Mouse (Mus musculus) erythroblast, embryonic 14.5 days (primary cell): ENCODE results near the gene Nop2. TPM values are rescaled to one million over a fixed set of nuclear protein-coding genes. Genes with fewer than 3 reads are reported as not detected.

Experiments
- H3K27me3 ChIP-seq: 2 replicates; pipeline ENCODE4 v1.6.1; 2012; ENCODE audit warnings: inconsistent platforms; ENCODE audit not compliant: control insufficient read depth
- H3K36me3 ChIP-seq: 2 replicates; pipeline ENCODE4 v1.6.1; 2012; ENCODE audit warnings: mild to moderate bottlenecking, inconsistent platforms; ENCODE audit not compliant: control insufficient read depth
- H3K4me1 ChIP-seq: 2 replicates; pipeline ENCODE4 v1.6.1; 2012; ENCODE audit warnings: inconsistent platforms; ENCODE audit not compliant: control insufficient read depth
- H3K4me3 ChIP-seq: replicated peaks from 2 replicates; pipeline ENCODE3; 2012; ENCODE audit warnings: moderate library complexity, mild to moderate bottlenecking, inconsistent platforms
- H3K9me3 ChIP-seq: 2 replicates; pipeline ENCODE4 v1.6.1; 2012; ENCODE audit warnings: low read length, inconsistent platforms, mixed read lengths; ENCODE audit not compliant: control insufficient read depth
- GATA1 ChIP-seq: IDR thresholded peaks from 2 replicates; pipeline ENCODE4 v1.6.1; 2012; ENCODE audit warnings: low read length, inconsistent platforms, mixed read lengths
- TAL1 ChIP-seq: IDR thresholded peaks from 3 replicates; pipeline ENCODE4 v1.6.1; 2012; ENCODE audit warnings: low read length, inconsistent platforms, mixed read lengths
- polyA plus RNA-seq: library from polyadenylated mRNA; stranded (reverse); fragments of >175 nt; gene quantifications from 2 replicates; pipeline ENCODE4 v1.2.3, GENCODE M21; 2012

Gene Nop2
- polyA plus RNA-seq, 1 experiment = 0.78 TPM

DNA sequence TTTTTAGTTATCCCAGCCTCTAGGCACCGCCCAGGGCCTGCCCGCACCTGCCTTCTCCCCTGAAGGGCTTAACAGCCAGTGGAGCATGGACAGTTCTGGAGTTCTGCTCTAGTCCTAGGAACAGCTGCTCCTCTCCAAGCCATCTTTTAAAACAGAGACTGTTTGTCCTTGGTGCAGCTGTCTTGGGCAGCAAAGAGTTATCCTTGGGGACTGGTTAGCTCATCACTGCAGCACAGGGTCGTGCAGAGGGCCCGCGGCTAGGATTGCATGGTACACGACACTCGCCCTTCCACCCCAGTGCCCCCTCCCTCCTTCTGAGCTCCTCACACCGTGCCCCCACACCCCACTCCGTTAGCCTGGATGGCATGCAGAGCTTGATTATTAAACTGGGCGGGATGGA is 15.6 kb downstream of the Nop2 start:
- Histone ChIP-seq H3K4me1 (peaks cover 68% of the 10 kb centered on the region), H3K36me3 (peaks cover 64% of the 10 kb centered on the region)

DNA sequence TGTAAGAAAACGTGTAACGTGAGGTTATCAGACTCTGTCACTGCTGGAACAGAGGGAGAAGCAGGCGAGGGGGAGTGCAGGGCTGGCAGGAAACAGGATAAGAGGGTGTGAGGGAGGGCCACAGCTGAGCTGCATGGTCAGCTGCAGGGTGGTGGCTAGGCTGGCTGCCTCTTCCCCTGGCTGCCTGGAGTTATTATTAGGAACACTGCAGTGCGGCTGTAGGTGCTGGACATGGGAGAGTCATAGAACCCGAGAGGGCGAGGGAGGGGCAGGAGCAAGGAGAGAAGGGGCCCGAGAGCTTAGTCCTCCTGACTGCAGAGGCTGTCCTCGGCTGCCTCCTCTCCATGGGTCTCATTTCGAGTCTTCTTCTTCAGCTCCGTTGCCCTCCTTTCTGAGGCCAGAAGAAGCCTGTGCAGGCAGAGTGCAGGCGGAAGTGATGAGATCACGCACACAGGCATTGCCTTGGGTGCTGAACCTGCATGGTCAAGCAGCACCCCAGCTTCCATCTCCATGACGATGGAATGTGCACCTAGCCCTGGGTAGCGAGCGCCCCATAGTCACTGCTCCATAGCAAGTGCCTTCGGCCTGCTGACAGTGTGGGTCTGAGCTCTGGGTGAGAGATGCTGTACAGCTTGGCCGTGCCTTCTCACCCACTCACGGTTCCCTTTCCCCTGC is 16.7 kb downstream of the Nop2 start:
- Histone ChIP-seq H3K36me3 (peaks cover 68% of the 10 kb centered on the region), H3K4me3 (no peak overlapping the region), H3K27me3 (no peaks in the 10 kb centered on the region), H3K4me1 (peaks cover 77% of the 10 kb centered on the region), H3K9me3 (no peaks in the 10 kb centered on the region)
- TF ChIP-seq TAL1 (no peak), GATA1 (no peak)

More for the DNA sequence above, 15.6 kb downstream of the Nop2 start:
- TF ChIP-seq TAL1 = no peak
- TF ChIP-seq GATA1 = no peak
- H3K27me3 ChIP-seq = no peaks in the 10 kb centered on the region
- H3K9me3 ChIP-seq = no peaks in the 10 kb centered on the region
- H3K4me3 ChIP-seq = no peak overlapping the region

DNA sequence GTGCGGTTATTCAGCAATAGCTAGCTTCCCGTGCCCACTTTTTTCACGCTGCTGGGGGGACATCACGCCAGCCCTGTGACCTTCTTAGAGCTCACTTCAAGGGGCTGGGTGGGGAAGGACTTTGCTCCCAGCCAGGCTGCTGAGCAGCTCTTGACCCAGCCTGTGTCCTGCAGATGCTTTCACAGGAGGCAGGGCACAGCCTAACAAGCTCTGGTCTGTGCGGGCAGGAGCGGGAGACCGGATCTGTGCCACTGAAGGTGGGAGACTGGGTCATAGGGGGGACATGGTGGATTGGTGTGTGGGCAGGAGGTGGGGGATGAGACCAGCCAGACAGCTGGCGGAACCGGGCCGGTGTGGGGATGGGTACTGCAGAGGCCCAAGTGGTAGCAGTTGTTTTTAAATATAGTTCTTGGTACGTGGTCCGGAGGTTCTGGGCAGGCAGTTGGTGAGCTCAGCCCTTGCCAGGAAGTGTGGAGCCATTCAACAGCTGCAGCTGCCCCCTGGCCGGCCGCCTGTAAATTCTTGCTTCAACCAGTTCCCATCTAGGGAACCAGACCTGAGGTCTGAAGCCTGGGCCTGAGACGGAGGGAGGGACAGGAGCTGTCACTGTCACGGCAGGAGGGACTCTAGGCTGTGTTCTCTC is 17.3 kb downstream of the Nop2 start:
- no peaks in the 10 kb centered on the region for H3K27me3 ChIP-seq
- TF ChIP-seq GATA1 = no peak
- TF ChIP-seq TAL1 = no peak
- no peaks in the 10 kb centered on the region for H3K9me3 ChIP-seq
- no peak overlapping the region for H3K4me3 ChIP-seq
- peaks cover 75% of the 10 kb centered on the region for H3K4me1 ChIP-seq
- peaks cover 69% of the 10 kb centered on the region for H3K36me3 ChIP-seq

DNA sequence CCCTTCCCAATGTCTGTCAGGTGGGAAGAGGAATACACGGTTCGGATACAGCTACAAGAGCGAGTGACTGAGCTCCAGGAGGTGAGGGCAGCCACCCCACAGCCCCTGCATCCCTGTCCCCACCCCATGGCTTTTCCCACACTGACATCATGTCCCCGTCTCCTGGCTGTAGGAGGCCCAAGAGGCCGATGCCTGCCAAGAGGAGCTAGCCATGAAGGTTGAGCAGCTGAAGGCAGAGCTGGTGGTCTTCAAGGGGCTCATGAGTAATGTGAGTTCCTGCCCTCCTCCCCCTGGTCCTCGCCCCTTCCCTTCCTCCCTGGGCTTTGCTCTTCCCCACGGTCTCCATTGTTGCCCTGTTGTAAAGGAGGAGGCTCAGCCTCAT is 17.9 kb downstream of the Nop2 start:
- Histone ChIP-seq H3K4me1 (peaks cover 70% of the 10 kb centered on the region), H3K36me3 (peaks cover 66% of the 10 kb centered on the region), H3K9me3 (no peaks in the 10 kb centered on the region), H3K4me3 (no peak overlapping the region), H3K27me3 (no peaks in the 10 kb centered on the region)
- TF ChIP-seq TAL1 (no peak), GATA1 (no peak)

DNA sequence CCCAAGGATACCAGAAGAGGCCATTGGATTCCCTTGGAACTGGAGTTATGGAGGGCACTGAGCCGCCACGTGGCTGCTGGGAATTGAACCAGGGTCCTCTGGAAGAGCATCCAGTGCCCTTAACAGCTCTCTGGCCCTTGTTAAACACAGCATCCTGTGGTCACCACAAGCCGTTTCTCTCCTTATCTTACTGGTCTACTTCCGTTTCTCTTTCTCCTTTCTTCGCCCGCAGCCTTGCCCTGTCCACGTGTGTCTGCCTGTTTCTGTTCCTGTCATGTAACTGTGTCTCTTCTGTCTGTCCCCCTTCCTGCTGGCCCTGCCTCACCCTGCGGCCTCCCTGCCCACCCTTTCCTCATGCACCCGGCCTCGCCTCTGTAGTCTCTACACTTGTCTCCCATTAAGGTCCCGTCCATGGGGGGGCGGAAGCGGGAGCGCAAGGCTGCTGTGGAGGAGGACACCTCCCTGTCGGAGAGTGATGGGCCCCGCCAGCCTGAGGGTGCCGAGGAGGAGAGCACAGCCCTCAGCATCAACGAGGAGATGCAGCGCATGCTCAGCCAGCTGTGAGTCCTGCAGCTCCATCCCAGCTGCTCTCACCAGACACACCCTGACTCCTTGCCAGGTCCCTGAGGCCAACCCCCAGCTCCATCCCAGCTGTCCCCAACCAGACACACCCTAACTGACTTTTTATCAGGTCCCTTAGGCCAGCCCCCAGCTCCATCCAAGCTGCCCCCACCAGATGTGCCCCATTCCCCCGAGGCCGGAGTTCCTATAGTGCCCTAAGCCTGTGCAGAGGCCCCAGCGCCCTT is 20.7 kb downstream of the Nop2 start:
- Histone ChIP-seq H3K4me1 (peaks cover 58% of the 10 kb centered on the region), H3K36me3 (peaks cover 80% of the 10 kb centered on the region), H3K9me3 (no peaks in the 10 kb centered on the region), H3K4me3 (no peak overlapping the region), H3K27me3 (no peaks in the 10 kb centered on the region)
- no peak for TF ChIP-seq GATA1
- no peak for TF ChIP-seq TAL1

DNA sequence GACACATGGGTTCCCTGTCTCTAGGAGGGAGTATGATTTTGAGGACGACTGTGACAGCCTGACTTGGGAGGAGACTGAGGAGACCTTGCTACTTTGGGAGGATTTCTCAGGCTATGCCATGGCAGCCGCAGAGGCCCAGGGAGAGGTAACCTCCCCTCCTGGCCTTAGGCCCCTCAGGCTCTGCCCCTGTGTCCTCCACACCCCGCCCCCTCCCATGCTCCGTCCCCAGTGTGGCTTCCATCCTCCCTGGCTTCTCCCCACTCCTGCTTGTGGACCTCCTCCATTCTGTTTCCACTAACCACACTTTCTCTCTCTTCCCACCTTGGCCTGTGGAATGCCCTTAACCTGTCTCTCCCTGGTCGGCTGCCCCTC is 21.3 kb downstream of the Nop2 start:
- H3K9me3 ChIP-seq = no peaks in the 10 kb centered on the region
- TF ChIP-seq GATA1 = no peak
- no peak for TF ChIP-seq TAL1
- H3K4me1 ChIP-seq = peaks cover 54% of the 10 kb centered on the region
- H3K4me3 ChIP-seq = no peak overlapping the region
- no peaks in the 10 kb centered on the region for H3K27me3 ChIP-seq
- peaks cover 82% of the 10 kb centered on the region for H3K36me3 ChIP-seq

DNA sequence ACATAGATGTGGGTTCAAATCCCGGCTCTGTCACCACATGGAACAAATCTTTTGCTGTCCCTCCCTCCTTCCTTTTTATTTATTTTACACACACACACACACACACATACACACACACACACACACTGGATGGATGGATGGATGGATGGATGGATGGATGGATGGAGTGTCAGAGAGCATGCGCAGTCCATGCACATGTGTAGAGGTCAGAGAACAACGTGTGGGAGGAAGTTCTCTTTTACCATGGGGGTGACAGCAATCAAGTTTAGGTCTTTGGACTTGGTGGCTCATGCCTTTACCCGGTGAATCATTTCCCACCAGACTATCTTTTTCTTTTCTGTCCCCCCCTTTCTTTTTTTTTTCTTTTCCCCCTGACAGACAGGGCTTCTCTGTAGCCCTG is 22.0 kb downstream of the Nop2 start:
- no peaks in the 10 kb centered on the region for H3K9me3 ChIP-seq
- peaks cover 79% of the 10 kb centered on the region for H3K36me3 ChIP-seq
- H3K27me3 ChIP-seq = no peaks in the 10 kb centered on the region
- H3K4me3 ChIP-seq = no peak overlapping the region
- peaks cover 47% of the 10 kb centered on the region for H3K4me1 ChIP-seq
- TF ChIP-seq GATA1 (no peak), TAL1 (no peak)

DNA sequence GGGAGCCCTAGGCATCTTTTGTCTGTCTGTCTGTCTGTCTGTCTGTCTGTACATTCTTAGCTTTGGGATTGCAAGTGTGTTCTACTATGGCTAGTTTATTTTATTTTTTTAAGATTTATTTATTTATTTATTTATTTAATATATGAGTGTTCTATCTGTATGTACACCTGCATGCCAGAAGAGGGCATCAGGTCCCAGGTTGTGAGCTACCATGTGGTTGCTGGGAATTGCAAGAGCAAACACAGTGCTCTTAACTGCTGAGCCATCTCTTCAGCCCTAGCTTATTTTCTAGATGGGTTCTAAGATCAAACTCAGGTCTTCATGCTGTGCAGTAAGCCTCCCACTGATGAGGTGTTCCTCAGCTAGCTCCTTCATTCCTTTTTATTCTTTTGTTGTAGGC is 22.8 kb downstream of the Nop2 start:
- peaks cover 43% of the 10 kb centered on the region for H3K4me1 ChIP-seq
- peaks cover 79% of the 10 kb centered on the region for H3K36me3 ChIP-seq

DNA sequence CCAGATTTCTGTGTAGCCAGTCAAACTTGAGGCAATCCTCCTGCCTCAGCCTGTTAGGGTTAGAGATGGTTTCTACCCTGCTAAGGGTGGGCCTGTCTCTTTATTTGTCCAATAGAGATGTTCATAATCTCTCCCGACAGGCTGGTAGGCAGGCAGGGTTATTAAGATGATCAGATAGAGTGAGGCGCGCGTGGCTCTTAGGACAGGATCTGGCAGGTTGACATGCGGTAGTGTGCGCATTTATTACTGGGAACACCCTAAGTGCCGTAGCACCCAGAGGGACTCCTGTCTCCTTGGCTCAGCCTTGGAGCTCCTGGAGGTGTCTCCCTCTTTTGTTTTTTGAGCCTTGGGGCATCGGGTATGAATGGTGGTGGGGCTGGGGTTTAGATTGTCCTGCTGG is 23.6 kb downstream of the Nop2 start:
- H3K9me3 ChIP-seq = no peaks in the 10 kb centered on the region
- H3K4me3 ChIP-seq = no peak overlapping the region
- peaks cover 46% of the 10 kb centered on the region for H3K4me1 ChIP-seq
- TF ChIP-seq TAL1 = no peak
- no peak for TF ChIP-seq GATA1
- H3K36me3 ChIP-seq = peaks cover 83% of the 10 kb centered on the region
- no peaks in the 10 kb centered on the region for H3K27me3 ChIP-seq

More for the DNA sequence above, 22.8 kb downstream of the Nop2 start:
- no peaks in the 10 kb centered on the region for H3K9me3 ChIP-seq
- TF ChIP-seq TAL1 (no peak), GATA1 (no peak)
- no peaks in the 10 kb centered on the region for H3K27me3 ChIP-seq
- H3K4me3 ChIP-seq = no peak overlapping the region
